Mouse (Mus musculus) kidney, embryonic 14.5 days (tissue): ENCODE results near the gene Slc25a42. TPM values are rescaled to one million over a fixed set of nuclear protein-coding genes. Genes with fewer than 3 reads are reported as not detected.
A peak's percentile ranks its signal among the peaks of the same experiment; 100 is the strongest.

Source experiments
- ATAC-seq: fragments of 200-750 bp; cut with Nextera tagmentation; 2 replicates; pipeline ENCODE4 v1.8.0; 2017; ENCODE audit warnings: moderate number of reproducible peaks, mild to moderate bottlenecking, moderate TSS enrichment, moderate library complexity; ENCODE audit not compliant: low FRiP score, low TSS enrichment
- H3K27ac ChIP-seq: fragments of 300-500 bp; sonication (generic); 2 replicates; pipeline ENCODE4 v1.5.1; 2014; ENCODE audit warnings: low read depth, mild to moderate bottlenecking, low read length, moderate library complexity, mixed read lengths
- H3K27me3 ChIP-seq: fragments of 300-500 bp; sonication (generic); 2 replicates; pipeline ENCODE4 v1.6.1; 2014; ENCODE audit warnings: mild to moderate bottlenecking, low read length; ENCODE audit not compliant: control insufficient read depth, insufficient read depth
- H3K36me3 ChIP-seq: fragments of 300-500 bp; sonication (generic); 2 replicates; pipeline ENCODE4 v1.6.1; 2014; ENCODE audit warnings: low read length, mixed read lengths; ENCODE audit not compliant: control insufficient read depth, insufficient read depth
- H3K4me1 ChIP-seq: fragments of 300-500 bp; sonication (generic); 2 replicates; pipeline ENCODE4 v1.6.1; 2014; ENCODE audit warnings: low read length, mixed read lengths; ENCODE audit not compliant: control insufficient read depth, insufficient read depth
- H3K4me2 ChIP-seq: fragments of 300-500 bp; sonication (generic); replicated peaks from 2 replicates; pipeline ENCODE4 v1.6.1; 2014; ENCODE audit warnings: low read depth, mild to moderate bottlenecking, low read length
- H3K4me3 ChIP-seq: fragments of 300-500 bp; sonication (generic); 2 replicates; pipeline ENCODE4 v1.5.1; 2014; ENCODE audit warnings: mild to moderate bottlenecking, low read length
- H3K9ac ChIP-seq: fragments of 300-500 bp; sonication (generic); 2 replicates; pipeline ENCODE4 v1.6.1; 2014; ENCODE audit warnings: low read depth, mild to moderate bottlenecking, low read length, moderate library complexity
- H3K9me3 ChIP-seq: fragments of 300-500 bp; sonication (generic); 2 replicates; pipeline ENCODE4 v1.6.1; 2016; ENCODE audit warnings: low read length; ENCODE audit not compliant: control insufficient read depth
- WGBS: fragments of 180-500 bp; shearing (Covaris S2); extraction: QIAGEN DNeasy Blood & Tissue Kit; methylation state at CpG from one replicate; pipeline ENCODE4 v1.1.7; 2014; 5-methylcytosine and 5-hydroxymethylcytosine counted together
- polyA plus RNA-seq: library from polyadenylated mRNA; unstranded; fragments of >200 nt; fragmentation: Nextera tagmentation; extraction: Ambion mirVana; gene quantifications from 2 replicates; pipeline ENCODE4 v1.2.1, GENCODE M21; 2014

Gene Slc25a42
- polyA plus RNA-seq, 1 experiment from 2014 or later = 3.0 TPM

DNA sequence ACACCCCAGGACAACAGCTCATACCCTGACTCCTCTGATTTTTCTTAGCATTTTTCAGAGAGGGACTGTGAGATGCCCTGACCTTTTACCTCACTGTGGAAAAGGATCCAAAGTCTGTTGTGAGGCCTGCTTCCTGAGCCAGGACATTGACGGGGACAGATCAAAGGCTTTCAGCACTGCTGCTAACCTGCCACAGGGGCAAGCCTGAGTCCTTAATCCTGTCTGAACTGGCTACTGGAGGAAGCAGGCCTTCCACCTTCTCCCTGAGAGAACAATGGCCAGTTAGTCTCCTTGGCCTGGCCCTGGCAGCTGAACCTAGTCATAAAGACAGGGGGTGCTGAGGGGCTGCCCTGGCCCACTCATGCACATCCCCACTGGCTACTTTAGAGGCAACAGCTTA, 4.0 kb downstream of the Slc25a42 start:
- H3K27ac ChIP-seq = no peak overlapping the region
- H3K27me3 ChIP-seq = no peaks in the 10 kb centered on the region
- H3K9ac ChIP-seq = no peak overlapping the region
- ATAC-seq = no peak
- 23% methylated on average over 1 of the region's 1 CpGs for WGBS
- H3K4me2 ChIP-seq = no peak overlapping the region
- no peak overlapping the region for H3K4me3 ChIP-seq
- no peaks in the 10 kb centered on the region for H3K9me3 ChIP-seq
- no peaks in the 10 kb centered on the region for H3K36me3 ChIP-seq
- peaks cover 12% of the 10 kb centered on the region; the same call in 1 of the 2 replicates for H3K4me1 ChIP-seq

DNA sequence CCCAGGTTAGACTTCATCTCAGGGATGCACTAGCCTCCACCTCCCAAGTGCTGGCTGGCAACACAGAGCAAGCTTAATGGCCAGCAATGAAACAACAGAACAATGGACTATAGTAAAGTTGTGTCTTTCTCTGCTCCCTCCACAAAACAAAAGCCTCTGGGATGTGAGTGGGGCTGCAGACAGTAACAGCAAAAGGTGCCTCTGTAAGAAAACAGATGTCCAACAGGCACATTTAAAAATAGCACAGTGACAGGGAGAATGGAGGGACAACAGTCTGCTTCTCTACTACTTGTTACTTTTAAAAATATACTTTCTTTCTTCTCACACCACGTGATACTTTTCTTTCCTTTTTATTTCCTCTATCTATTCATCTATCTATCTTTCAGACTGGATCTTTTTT, 7.3 kb downstream of the Slc25a42 start:
- 61% methylated on average over 1 of the region's 1 CpGs for WGBS
- ATAC-seq = no peak
- Histone ChIP-seq H3K4me2 (no peak overlapping the region), H3K4me3 (no peak overlapping the region), H3K4me1 (no peaks in the 10 kb centered on the region), H3K27ac (no peak overlapping the region), H3K9me3 (no peaks in the 10 kb centered on the region), H3K9ac (no peak overlapping the region), H3K27me3 (no peaks in the 10 kb centered on the region), H3K36me3 (no peaks in the 10 kb centered on the region)

DNA sequence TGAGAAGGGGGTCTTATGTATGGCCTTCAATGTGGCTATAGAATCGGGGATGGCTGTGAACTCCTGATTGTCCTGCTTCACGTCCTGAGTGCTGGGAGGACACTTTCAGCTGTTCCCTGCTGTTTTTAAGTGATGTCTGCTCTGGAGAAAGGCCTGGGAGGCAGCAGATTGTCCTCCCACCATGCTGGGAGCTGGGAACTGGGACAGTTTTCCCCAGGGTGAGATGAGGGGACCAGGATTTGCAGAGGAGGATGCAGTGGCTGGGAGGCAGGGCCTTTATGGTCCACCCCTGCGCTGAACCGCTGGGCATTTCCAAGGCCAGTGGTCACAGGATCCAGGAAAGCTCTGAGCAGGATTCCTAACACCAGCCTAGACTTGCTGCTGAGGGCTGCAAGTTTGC, 9.0 kb downstream of the Slc25a42 start:
- WGBS = 70% methylated on average over 4 of the region's 4 CpGs
- no peak for ATAC-seq

DNA sequence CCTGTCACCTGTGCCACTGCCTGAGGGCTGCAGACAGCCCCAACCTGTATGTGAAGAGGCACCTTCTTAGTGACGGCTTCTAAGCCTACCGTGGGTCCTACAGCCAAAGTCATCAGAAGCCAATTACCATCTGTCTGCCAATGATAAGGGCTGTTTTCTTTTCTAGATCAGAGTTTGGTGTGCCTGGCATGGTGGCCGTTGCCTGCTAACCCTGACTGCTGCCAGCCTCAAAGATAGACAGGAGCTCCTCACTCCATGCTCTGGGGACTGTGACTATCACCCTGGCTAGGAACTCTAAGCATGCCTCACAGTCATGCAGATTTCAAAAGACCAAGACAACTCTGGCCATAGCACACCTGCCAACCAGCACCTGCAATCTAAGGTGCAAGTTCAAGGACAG, 10.7 kb downstream of the Slc25a42 start:
- H3K27me3 ChIP-seq = no peaks in the 10 kb centered on the region
- no peak overlapping the region for H3K4me2 ChIP-seq
- no peaks in the 10 kb centered on the region for H3K9me3 ChIP-seq
- no peak overlapping the region for H3K27ac ChIP-seq
- no peaks in the 10 kb centered on the region for H3K36me3 ChIP-seq
- H3K4me1 ChIP-seq = no peaks in the 10 kb centered on the region
- no peak overlapping the region for H3K9ac ChIP-seq
- no peak for ATAC-seq
- 75% methylated on average over 3 of the region's 3 CpGs for WGBS
- H3K4me3 ChIP-seq = no peak overlapping the region

More for the DNA sequence above, 9.0 kb downstream of the Slc25a42 start:
- no peak overlapping the region for H3K27ac ChIP-seq
- H3K4me1 ChIP-seq = no peaks in the 10 kb centered on the region
- no peaks in the 10 kb centered on the region for H3K9me3 ChIP-seq
- H3K36me3 ChIP-seq = no peaks in the 10 kb centered on the region
- H3K4me2 ChIP-seq = no peak overlapping the region
- H3K9ac ChIP-seq = no peak overlapping the region
- H3K27me3 ChIP-seq = no peaks in the 10 kb centered on the region
- H3K4me3 ChIP-seq = no peak overlapping the region

DNA sequence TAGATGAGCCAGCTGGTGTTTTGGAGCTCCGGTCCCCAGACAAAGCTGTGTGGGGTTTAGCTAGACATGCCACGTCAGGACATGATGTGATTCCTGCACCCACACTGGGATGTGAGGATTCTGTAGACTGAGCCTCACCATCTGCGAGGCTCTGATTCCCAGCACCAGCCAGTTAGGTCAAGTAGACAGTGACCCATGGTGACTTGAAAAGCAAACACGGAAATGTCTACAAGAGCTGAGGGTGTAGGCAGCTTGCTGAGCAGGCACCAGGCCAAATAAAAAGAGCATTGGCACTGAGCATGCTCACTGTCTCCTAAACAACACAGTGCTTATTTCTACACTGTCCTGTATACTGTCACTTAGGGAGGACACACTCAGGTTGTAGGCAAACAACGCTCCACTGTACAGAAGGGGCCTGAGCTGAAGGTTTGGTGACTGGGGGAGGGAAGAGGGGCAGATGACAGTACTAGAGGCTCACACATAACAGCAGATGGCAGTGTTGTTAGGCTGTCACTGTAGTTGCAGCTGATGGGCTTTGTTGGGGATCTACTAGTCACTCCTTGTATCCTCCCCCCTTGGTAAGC, 11.9 kb downstream of the Slc25a42 start:
- peak; percentile 18; the same call in 1 of the 2 replicates for ATAC-seq
- H3K4me1 ChIP-seq = no peaks in the 10 kb centered on the region

DNA sequence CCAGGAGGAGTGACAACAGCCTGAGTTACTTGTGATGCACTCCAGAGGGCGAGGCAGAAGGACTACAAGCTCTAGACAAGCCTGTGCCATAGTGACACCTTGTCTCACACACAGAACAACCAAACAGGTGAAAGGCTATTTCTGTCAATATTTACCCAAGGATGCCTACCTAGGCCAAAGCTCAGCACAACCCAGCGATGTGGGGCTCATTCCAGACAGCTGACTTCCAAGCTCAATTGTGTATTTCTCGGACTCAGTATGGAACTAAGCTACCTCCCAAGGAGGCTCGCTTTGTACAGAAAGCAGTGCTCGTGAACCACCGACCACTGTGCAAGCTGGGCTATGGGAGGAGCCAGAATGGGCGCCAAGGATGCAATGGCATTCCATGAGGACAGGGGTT, 14.5 kb downstream of the Slc25a42 start:
- H3K27ac ChIP-seq = no peak overlapping the region
- ATAC-seq = no peak
- H3K9ac ChIP-seq = no peak overlapping the region
- no peaks in the 10 kb centered on the region for H3K36me3 ChIP-seq
- no peaks in the 10 kb centered on the region for H3K27me3 ChIP-seq
- no peak overlapping the region for H3K4me2 ChIP-seq
- no peaks in the 10 kb centered on the region for H3K9me3 ChIP-seq
- H3K4me3 ChIP-seq = no peak overlapping the region
- 62% methylated on average over 7 of the region's 7 CpGs for WGBS
- no peaks in the 10 kb centered on the region for H3K4me1 ChIP-seq

More for the DNA sequence above, 11.9 kb downstream of the Slc25a42 start:
- Histone ChIP-seq H3K9me3 (no peaks in the 10 kb centered on the region), H3K9ac (no peak overlapping the region), H3K4me3 (no peak overlapping the region), H3K27ac (no peak overlapping the region), H3K27me3 (no peaks in the 10 kb centered on the region), H3K36me3 (no peaks in the 10 kb centered on the region), H3K4me2 (no peak overlapping the region)
- WGBS = 55% methylated on average over 5 of the region's 5 CpGs

DNA sequence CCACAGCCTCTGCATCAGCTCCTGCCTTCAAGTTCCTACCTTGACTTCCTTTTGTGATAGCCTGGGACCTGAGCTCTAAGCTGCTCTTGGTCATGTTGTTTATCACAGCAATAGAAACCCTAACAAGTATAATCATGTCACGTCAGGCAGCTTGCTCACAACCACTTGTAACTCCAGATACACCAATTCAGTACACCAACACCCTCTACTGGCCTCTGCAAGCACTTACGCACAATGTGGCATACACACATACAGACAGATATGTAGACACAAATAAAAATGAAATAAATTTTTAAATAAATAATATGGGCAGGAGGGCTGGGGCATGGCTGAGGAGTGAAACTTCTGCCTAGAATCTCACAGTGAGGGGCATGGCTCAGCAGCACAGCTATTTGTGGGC, 16.3 kb downstream of the Slc25a42 start:
- no peak for ATAC-seq

DNA sequence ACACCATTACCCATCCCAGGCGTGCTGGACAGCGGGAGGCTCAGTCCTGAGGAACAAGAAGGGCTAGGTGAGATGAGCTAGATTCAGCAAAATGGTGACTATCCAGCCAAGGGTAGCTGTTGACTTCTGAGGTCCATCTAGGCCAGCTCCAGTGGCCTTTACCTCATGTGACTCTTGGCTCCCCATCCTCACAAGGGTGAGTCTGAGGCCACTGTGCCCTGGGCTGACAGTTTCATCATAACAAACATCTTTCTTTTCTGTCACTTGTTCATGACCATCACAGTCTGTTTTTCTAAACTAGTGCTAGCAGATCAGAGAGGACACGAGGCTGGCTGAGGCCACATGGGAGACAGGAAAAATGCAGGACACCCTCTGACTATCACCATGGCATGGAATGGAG, 17.9 kb downstream of the Slc25a42 start:
- Histone ChIP-seq H3K27me3 (no peaks in the 10 kb centered on the region), H3K4me1 (no peaks in the 10 kb centered on the region), H3K4me3 (no peak overlapping the region), H3K9ac (no peak overlapping the region), H3K36me3 (no peaks in the 10 kb centered on the region), H3K27ac (no peak overlapping the region), H3K9me3 (no peaks in the 10 kb centered on the region), H3K4me2 (no peak overlapping the region)
- 88% methylated on average over 3 of the region's 3 CpGs for WGBS
- no peak for ATAC-seq

More for the DNA sequence above, 16.3 kb downstream of the Slc25a42 start:
- Histone ChIP-seq H3K27me3 (no peaks in the 10 kb centered on the region), H3K9ac (no peak overlapping the region), H3K4me1 (no peaks in the 10 kb centered on the region), H3K27ac (no peak overlapping the region), H3K4me2 (no peak overlapping the region), H3K4me3 (no peak overlapping the region), H3K9me3 (no peaks in the 10 kb centered on the region), H3K36me3 (no peaks in the 10 kb centered on the region)
- 76% methylated on average over 2 of the region's 2 CpGs for WGBS

DNA sequence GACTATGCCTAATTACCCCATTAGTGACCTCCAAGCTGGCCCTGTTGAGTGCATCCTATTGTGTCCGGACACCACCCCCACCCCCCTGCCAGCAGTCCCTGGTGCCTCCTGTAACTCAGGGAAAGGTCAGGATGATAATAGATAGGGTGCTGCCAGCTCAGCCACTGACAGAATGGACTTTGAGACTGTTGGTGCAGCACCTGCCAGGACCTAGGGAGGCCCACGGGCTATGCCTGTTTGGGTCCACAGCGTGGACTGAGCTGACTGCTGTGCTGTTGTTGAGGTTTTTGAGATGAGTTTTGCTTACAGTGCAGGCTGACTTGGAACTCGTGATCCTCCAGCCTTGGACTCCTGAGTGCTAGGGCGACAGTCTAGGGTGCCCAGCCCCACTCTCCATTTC, 18.9 kb downstream of the Slc25a42 start:
- Histone ChIP-seq H3K27me3 (no peaks in the 10 kb centered on the region), H3K4me2 (no peak overlapping the region), H3K4me3 (no peak overlapping the region), H3K9ac (no peak overlapping the region), H3K27ac (no peak overlapping the region), H3K36me3 (no peaks in the 10 kb centered on the region), H3K9me3 (no peaks in the 10 kb centered on the region), H3K4me1 (no peaks in the 10 kb centered on the region)
- WGBS = 68% methylated on average over 5 of the region's 5 CpGs
- ATAC-seq = no peak
